Mouse (Mus musculus): ENCODE data around the gene Slc17a1. TPM values are rescaled to one million over a fixed set of nuclear protein-coding genes. Genes with fewer than 3 reads are reported as not detected.

Slc17a1 gene
- polyA plus RNA-seq, 1 experiment = 0.13 TPM

- Histone ChIP-seq H3K27ac (ENCODE audit: control insufficient read depth, insufficient read depth, low read length) (no peak overlapping the region), H3K4me3 (ENCODE audit: control insufficient read depth, insufficient read depth, low read length) (no peak overlapping the region), H3K4me1 (replicated peaks; ENCODE audit: control insufficient read depth, insufficient read depth, low read length) (no peaks in the 10 kb centered on the region), H3K36me3 (ENCODE audit: control insufficient read depth, insufficient read depth, low read length) (no peaks in the 10 kb centered on the region), H3K27me3 (ENCODE audit: control insufficient read depth, insufficient read depth, low read length) (no peaks in the 10 kb centered on the region)
- TF ChIP-seq CTCF (IDR thresholded peaks at IDR 0.05; ENCODE audit: borderline replicate concordance, control insufficient read depth, extremely low read depth, insufficient read depth, low read length, poor library complexity) (no peak), POLR2A (IDR thresholded peaks at IDR 0.05; ENCODE audit: control insufficient read depth, extremely low read depth, insufficient read depth, low read length, poor library complexity) (no peak)
- 44% methylated on average over 1 of the region's 1 CpGs for WGBS
- no peak for DNase-seq
These were observed 48.6 kb downstream of the Slc17a1 start for GRCm38 (mm10) chr13:23916132-23916531.

GRCm38 (mm10) chr13:23917674-23918073 lies 50.1 kb downstream of the Slc17a1 start:
- 90% methylated on average over 4 of the region's 4 CpGs for WGBS
- no peak for TF ChIP-seq POLR2A (IDR thresholded peaks at IDR 0.05; ENCODE audit: control insufficient read depth, extremely low read depth, insufficient read depth, low read length, poor library complexity)
- no peak for TF ChIP-seq CTCF (IDR thresholded peaks at IDR 0.05; ENCODE audit: borderline replicate concordance, control insufficient read depth, extremely low read depth, insufficient read depth, low read length, poor library complexity)
- no peak for DNase-seq
- Histone ChIP-seq H3K4me1 (replicated peaks; ENCODE audit: control insufficient read depth, insufficient read depth, low read length) (no peaks in the 10 kb centered on the region), H3K27ac (ENCODE audit: control insufficient read depth, insufficient read depth, low read length) (no peak overlapping the region), H3K27me3 (ENCODE audit: control insufficient read depth, insufficient read depth, low read length) (no peaks in the 10 kb centered on the region), H3K36me3 (ENCODE audit: control insufficient read depth, insufficient read depth, low read length) (no peaks in the 10 kb centered on the region), H3K4me3 (ENCODE audit: control insufficient read depth, insufficient read depth, low read length) (no peak overlapping the region)

- no peaks in the 10 kb centered on the region for H3K27me3 ChIP-seq (ENCODE audit: control insufficient read depth, insufficient read depth, low read length)
- TF ChIP-seq CTCF (IDR thresholded peaks at IDR 0.05; ENCODE audit: borderline replicate concordance, control insufficient read depth, extremely low read depth, insufficient read depth, low read length, poor library complexity) = no peak
- TF ChIP-seq POLR2A (IDR thresholded peaks at IDR 0.05; ENCODE audit: control insufficient read depth, extremely low read depth, insufficient read depth, low read length, poor library complexity) = no peak
- no peaks in the 10 kb centered on the region for H3K36me3 ChIP-seq (ENCODE audit: control insufficient read depth, insufficient read depth, low read length)
- WGBS = 59% methylated on average over 2 of the region's 2 CpGs
- no peak overlapping the region for H3K27ac ChIP-seq (ENCODE audit: control insufficient read depth, insufficient read depth, low read length)
- DNase-seq = no peak
- H3K4me3 ChIP-seq (ENCODE audit: control insufficient read depth, insufficient read depth, low read length) = no peak overlapping the region
- no peaks in the 10 kb centered on the region for H3K4me1 ChIP-seq (replicated peaks; ENCODE audit: control insufficient read depth, insufficient read depth, low read length)
These were observed 58.2 kb downstream of the Slc17a1 start for GRCm38 (mm10) chr13:23925792-23926191.

GRCm38 (mm10) chr13:23928637-23929036 lies 61.1 kb downstream of the Slc17a1 start:
- TF ChIP-seq CTCF (IDR thresholded peaks at IDR 0.05; ENCODE audit: borderline replicate concordance, control insufficient read depth, extremely low read depth, insufficient read depth, low read length, poor library complexity) = no peak
- TF ChIP-seq POLR2A (IDR thresholded peaks at IDR 0.05; ENCODE audit: control insufficient read depth, extremely low read depth, insufficient read depth, low read length, poor library complexity) = no peak
- WGBS = 73% methylated on average over 3 of the region's 3 CpGs
- Histone ChIP-seq H3K27me3 (ENCODE audit: control insufficient read depth, insufficient read depth, low read length) (no peaks in the 10 kb centered on the region), H3K4me3 (ENCODE audit: control insufficient read depth, insufficient read depth, low read length) (no peak overlapping the region), H3K27ac (ENCODE audit: control insufficient read depth, insufficient read depth, low read length) (no peak overlapping the region), H3K4me1 (replicated peaks; ENCODE audit: control insufficient read depth, insufficient read depth, low read length) (no peaks in the 10 kb centered on the region), H3K36me3 (ENCODE audit: control insufficient read depth, insufficient read depth, low read length) (no peaks in the 10 kb centered on the region)
- DNase-seq = no peak

GRCm38 (mm10) chr13:23930461-23930860 lies 62.9 kb downstream of the Slc17a1 start:
- no peak for TF ChIP-seq CTCF (IDR thresholded peaks at IDR 0.05; ENCODE audit: borderline replicate concordance, control insufficient read depth, extremely low read depth, insufficient read depth, low read length, poor library complexity)
- TF ChIP-seq POLR2A (IDR thresholded peaks at IDR 0.05; ENCODE audit: control insufficient read depth, extremely low read depth, insufficient read depth, low read length, poor library complexity) = no peak
- H3K4me3 ChIP-seq (ENCODE audit: control insufficient read depth, insufficient read depth, low read length) = no peak overlapping the region
- no peaks in the 10 kb centered on the region for H3K36me3 ChIP-seq (ENCODE audit: control insufficient read depth, insufficient read depth, low read length)
- H3K27me3 ChIP-seq (ENCODE audit: control insufficient read depth, insufficient read depth, low read length) = no peaks in the 10 kb centered on the region
- no peaks in the 10 kb centered on the region for H3K4me1 ChIP-seq (replicated peaks; ENCODE audit: control insufficient read depth, insufficient read depth, low read length)
- H3K27ac ChIP-seq (ENCODE audit: control insufficient read depth, insufficient read depth, low read length) = no peak overlapping the region
- 95% methylated on average over 9 of the region's 9 CpGs for WGBS
- DNase-seq = no peak

- no peak for TF ChIP-seq CTCF (IDR thresholded peaks at IDR 0.05; ENCODE audit: borderline replicate concordance, control insufficient read depth, extremely low read depth, insufficient read depth, low read length, poor library complexity)
- no peak for TF ChIP-seq POLR2A (IDR thresholded peaks at IDR 0.05; ENCODE audit: control insufficient read depth, extremely low read depth, insufficient read depth, low read length, poor library complexity)
- WGBS = 95% methylated on average over 11 of the region's 11 CpGs
- no peak overlapping the region for H3K27ac ChIP-seq (ENCODE audit: control insufficient read depth, insufficient read depth, low read length)
- no peaks in the 10 kb centered on the region for H3K4me1 ChIP-seq (replicated peaks; ENCODE audit: control insufficient read depth, insufficient read depth, low read length)
- no peaks in the 10 kb centered on the region for H3K27me3 ChIP-seq (ENCODE audit: control insufficient read depth, insufficient read depth, low read length)
- DNase-seq = no peak
- no peaks in the 10 kb centered on the region for H3K36me3 ChIP-seq (ENCODE audit: control insufficient read depth, insufficient read depth, low read length)
- no peak overlapping the region for H3K4me3 ChIP-seq (ENCODE audit: control insufficient read depth, insufficient read depth, low read length)
These were observed 63.4 kb downstream of the Slc17a1 start for GRCm38 (mm10) chr13:23930904-23931303.

Measured in thymus, adult 2 months (tissue).